Mouse (Mus musculus) midbrain, postnatal 0 days (tissue): ENCODE results near the gene Bcl11a. TPM values are rescaled to one million over a fixed set of nuclear protein-coding genes. Genes with fewer than 3 reads are reported as not detected.

Experiments used
- ATAC-seq: fragments of 200-750 bp; cut with Nextera tagmentation; 2 replicates; pipeline ENCODE4 v1.8.0; 2017; ENCODE audit warnings: moderate number of reproducible peaks, mild to moderate bottlenecking, moderate TSS enrichment, moderate library complexity; ENCODE audit not compliant: low FRiP score
- DNase-seq: peaks from one replicate; pipeline ENCODE4 v3.0.0-alpha.2; 2015; ENCODE audit warnings: low spot score
- H3K27ac ChIP-seq: fragments of 300-500 bp; sonication (generic); 2 replicates; pipeline ENCODE4 v1.5.1; 2014; ENCODE audit warnings: low read depth, mild to moderate bottlenecking, low read length, mixed read lengths
- H3K27me3 ChIP-seq: fragments of 300-500 bp; sonication (generic); 2 replicates; pipeline ENCODE4 v1.6.1; 2014; ENCODE audit warnings: low read length, control low read depth, mixed read lengths; ENCODE audit not compliant: insufficient read depth
- H3K36me3 ChIP-seq: fragments of 300-500 bp; sonication (generic); 2 replicates; pipeline ENCODE4 v1.6.1; 2014; ENCODE audit warnings: low read length, control low read depth, mixed read lengths; ENCODE audit not compliant: insufficient read depth
- H3K4me1 ChIP-seq: fragments of 300-500 bp; sonication (generic); 2 replicates; pipeline ENCODE4 v1.6.1; 2014; ENCODE audit warnings: mild to moderate bottlenecking, control low read depth, antibody characterized with exemption, low read length, mixed read lengths; ENCODE audit not compliant: insufficient read depth
- H3K4me2 ChIP-seq: fragments of 300-500 bp; sonication (generic); 2 replicates; pipeline ENCODE4 v1.6.1; 2014; ENCODE audit warnings: low read depth, mild to moderate bottlenecking, low read length, mixed read lengths; ENCODE audit not compliant: poor library complexity, severe bottlenecking
- H3K4me3 ChIP-seq: fragments of 300-500 bp; sonication (generic); 2 replicates; pipeline ENCODE4 v1.5.1; 2014; ENCODE audit warnings: low read depth, mild to moderate bottlenecking, low read length, moderate library complexity
- H3K9ac ChIP-seq: fragments of 300-500 bp; sonication (generic); replicated peaks from 2 replicates; pipeline ENCODE4 v1.6.1; 2014; ENCODE audit warnings: mild to moderate bottlenecking, low read length, moderate library complexity, mixed read lengths; ENCODE audit not compliant: poor library complexity, severe bottlenecking
- H3K9me3 ChIP-seq: fragments of 300-500 bp; sonication (generic); 2 replicates; pipeline ENCODE4 v1.6.1; 2016; ENCODE audit warnings: low read length, control low read depth
- CTCF ChIP-seq: IDR thresholded peaks from 2 replicates; pipeline ENCODE4 v1.5.1; 2016; ENCODE audit warnings: antibody characterized with exemption, mild to moderate bottlenecking
- WGBS: fragments of 180-500 bp; shearing (Covaris S2); extraction: QIAGEN DNeasy Blood & Tissue Kit; methylation state at CpG from one replicate; pipeline ENCODE4 v1.1.7; 2014; 5-methylcytosine and 5-hydroxymethylcytosine counted together
- polyA plus RNA-seq: library from polyadenylated mRNA; unstranded; fragments of >200 nt; fragmentation: Nextera tagmentation; extraction: Ambion mirVana; gene quantifications from 2 replicates; pipeline ENCODE4 v1.2.1, GENCODE M21; 2015
- total RNA-seq: library from RNA; depleted of rRNA; stranded (reverse); fragments of >200 nt; gene quantifications from 2 replicates; pipeline ENCODE4 v1.2.3, GENCODE M21; 2014

Gene Bcl11a
- total and polyA plus RNA-seq, 2 experiments from 2014 or later, result 44.6 to 80.9 TPM

GRCm38 (mm10) chr11:24087069-24087468 is 9.2 kb downstream of the Bcl11a start:
- H3K4me2 ChIP-seq, result peak overlapping the region; percentile 20; the same call in 1 of the 2 replicates
- H3K9me3 ChIP-seq, result no peaks in the 10 kb centered on the region
- ATAC-seq (no peak), DNase-seq (no peak)
- H3K27ac ChIP-seq, result peak overlapping the region; percentile 71
- no peaks in the 10 kb centered on the region for H3K4me1 ChIP-seq
- no peaks in the 10 kb centered on the region for H3K27me3 ChIP-seq
- peak overlapping the region; percentile 33; the same call in 1 of the 2 replicates for H3K9ac ChIP-seq
- TF ChIP-seq CTCF, result no peak
- no peak overlapping the region for H3K4me3 ChIP-seq
- H3K36me3 ChIP-seq, result peaks cover 4% of the 10 kb centered on the region; the same call in 1 of the 2 replicates
- WGBS, result 65% methylated on average over 4 of the region's 4 CpGs

- no peak overlapping the region for H3K4me3 ChIP-seq
- 0 out of 2 replicates have a peak overlapping the region, but pooled peaks have one; percentile 15 for H3K4me2 ChIP-seq
- no peak for TF ChIP-seq CTCF
- DNase-seq (no peak), ATAC-seq (no peak)
- no peak overlapping the region for H3K9ac ChIP-seq
- WGBS, result 70% methylated on average over 4 of the region's 4 CpGs
- H3K36me3 ChIP-seq, result peaks cover 4% of the 10 kb centered on the region; the same call in 1 of the 2 replicates
- peak overlapping the region; percentile 32; the same call in 1 of the 2 replicates for H3K27ac ChIP-seq
- no peaks in the 10 kb centered on the region for H3K9me3 ChIP-seq
- H3K27me3 ChIP-seq, result no peaks in the 10 kb centered on the region
- H3K4me1 ChIP-seq, result peaks cover 6% of the 10 kb centered on the region; the same call in 1 of the 2 replicates
Measured at GRCm38 (mm10) chr11:24090443-24090842, 12.6 kb downstream of the Bcl11a start.

- Histone ChIP-seq H3K27me3 (no peaks in the 10 kb centered on the region), H3K4me3 (peak overlapping the region; percentile 23), H3K27ac (peak overlapping the region; percentile 62; the same call in 1 of the 2 replicates), H3K36me3 (no peaks in the 10 kb centered on the region), H3K9me3 (no peaks in the 10 kb centered on the region), H3K9ac (peak overlapping the region; percentile 57), H3K4me1 (peaks cover 9% of the 10 kb centered on the region; the same call in 1 of the 2 replicates), H3K4me2 (peak overlapping the region; percentile 54)
- no peak for TF ChIP-seq CTCF
- DNase-seq, result no peak
- ATAC-seq, result no peak
- WGBS, result 22% methylated on average over 15 of the region's 15 CpGs
Measured at GRCm38 (mm10) chr11:24091393-24092080, 13.7 kb downstream of the Bcl11a start.

- H3K4me3 ChIP-seq, result no peak overlapping the region
- WGBS, result 47% methylated on average over 3 of the region's 3 CpGs
- no peak overlapping the region for H3K9ac ChIP-seq
- H3K36me3 ChIP-seq, result no peaks in the 10 kb centered on the region
- no peak for ATAC-seq
- no peaks in the 10 kb centered on the region for H3K9me3 ChIP-seq
- peaks cover 9% of the 10 kb centered on the region; the same call in 1 of the 2 replicates for H3K4me1 ChIP-seq
- H3K27me3 ChIP-seq, result no peaks in the 10 kb centered on the region
- peak overlapping the region; percentile 55; the same call in 1 of the 2 replicates for H3K27ac ChIP-seq
- peak overlapping the region; percentile 6; the same call in 1 of the 2 replicates for H3K4me2 ChIP-seq
- no peak for TF ChIP-seq CTCF
- DNase-seq, result no peak
Measured at GRCm38 (mm10) chr11:24092618-24093017, 14.8 kb downstream of the Bcl11a start.

GRCm38 (mm10) chr11:24094086-24094487 is 16.2 kb downstream of the Bcl11a start:
- 41% methylated on average over 5 of the region's 5 CpGs for WGBS
- Histone ChIP-seq H3K9me3 (no peaks in the 10 kb centered on the region), H3K4me1 (peaks cover 9% of the 10 kb centered on the region; the same call in 1 of the 2 replicates), H3K4me3 (no peak overlapping the region), H3K27ac (0 out of 2 replicates have a peak overlapping the region, but pooled peaks have one; percentile 69), H3K36me3 (no peaks in the 10 kb centered on the region), H3K4me2 (peak overlapping the region; percentile 23; the same call in 1 of the 2 replicates), H3K9ac (no peak overlapping the region), H3K27me3 (no peaks in the 10 kb centered on the region)
- TF ChIP-seq CTCF, result peak; percentile 70
- peak; percentile 52; the same call in 1 of the 2 replicates for ATAC-seq
- no peak for DNase-seq

GRCm38 (mm10) chr11:24095236-24095635 is 17.4 kb downstream of the Bcl11a start:
- no peak for TF ChIP-seq CTCF
- no peak overlapping the region for H3K4me3 ChIP-seq
- H3K36me3 ChIP-seq, result no peaks in the 10 kb centered on the region
- peak overlapping the region; percentile 69 for H3K27ac ChIP-seq
- peak overlapping the region; percentile 23 for H3K4me2 ChIP-seq
- H3K9ac ChIP-seq, result peak overlapping the region; percentile 5; the same call in 1 of the 2 replicates
- 39% methylated on average over 9 of the region's 9 CpGs for WGBS
- H3K27me3 ChIP-seq, result no peaks in the 10 kb centered on the region
- peaks cover 12% of the 10 kb centered on the region; the same call in 1 of the 2 replicates for H3K4me1 ChIP-seq
- no peak for ATAC-seq
- H3K9me3 ChIP-seq, result no peaks in the 10 kb centered on the region
- DNase-seq, result no peak
